Mouse (Mus musculus) hindbrain, embryonic 16.5 days (tissue): ENCODE results near the gene Vmn1r74. TPM values are rescaled to one million over a fixed set of nuclear protein-coding genes. Genes with fewer than 3 reads are reported as not detected.
"Not testable (repeated sequence)": the region's sequence is repeated elsewhere in the genome, so short reads cannot be mapped to it uniquely, and the experiment has no call there.

Experiments
- ATAC-seq: fragments of 200-750 bp; cut with Nextera tagmentation; 2 replicates; pipeline ENCODE4 v1.8.0; 2017; ENCODE audit warnings: moderate TSS enrichment, moderate library complexity
- H3K27ac ChIP-seq: fragments of 300-500 bp; sonication (generic); 2 replicates; pipeline ENCODE4 v1.5.1; 2014; ENCODE audit warnings: low read depth, mild to moderate bottlenecking, control low read depth, low read length, moderate library complexity
- H3K27me3 ChIP-seq: fragments of 300-500 bp; sonication (generic); replicated peaks from 2 replicates; pipeline ENCODE4 v1.6.1; 2014; ENCODE audit warnings: low read length; ENCODE audit not compliant: control insufficient read depth, insufficient read depth
- H3K36me3 ChIP-seq: fragments of 300-500 bp; sonication (generic); 2 replicates; pipeline ENCODE4 v1.6.1; 2014; ENCODE audit warnings: mild to moderate bottlenecking, low read length, moderate library complexity, mixed read lengths; ENCODE audit not compliant: control insufficient read depth, insufficient read depth
- H3K4me1 ChIP-seq: fragments of 300-500 bp; sonication (generic); 2 replicates; pipeline ENCODE4 v1.6.1; 2014; ENCODE audit warnings: low read depth, low read length; ENCODE audit not compliant: control insufficient read depth, insufficient read depth
- H3K4me2 ChIP-seq: fragments of 300-500 bp; sonication (generic); 2 replicates; pipeline ENCODE4 v1.6.1; 2014; ENCODE audit warnings: mild to moderate bottlenecking, low read length, control low read depth, moderate library complexity
- H3K4me3 ChIP-seq: fragments of 300-500 bp; sonication (generic); 2 replicates; pipeline ENCODE4 v1.5.1; 2014; ENCODE audit warnings: mild to moderate bottlenecking, low read length, control low read depth, moderate library complexity
- H3K9ac ChIP-seq: fragments of 300-500 bp; sonication (generic); 2 replicates; pipeline ENCODE4 v1.6.1; 2014; ENCODE audit warnings: low read depth, mild to moderate bottlenecking, control low read depth, low read length, moderate library complexity
- H3K9me3 ChIP-seq: fragments of 300-500 bp; sonication (generic); 2 replicates; pipeline ENCODE4 v1.6.1; 2014; ENCODE audit warnings: mild to moderate bottlenecking, low read length, moderate library complexity; ENCODE audit not compliant: control insufficient read depth
- WGBS: fragments of 180-500 bp; shearing (Covaris S2); extraction: QIAGEN DNeasy Blood & Tissue Kit; methylation state at CpG from one replicate; pipeline ENCODE4 v1.1.7; 2014; 5-methylcytosine and 5-hydroxymethylcytosine counted together
- polyA plus RNA-seq: library from polyadenylated mRNA; unstranded; fragments of >200 nt; fragmentation: Nextera tagmentation; extraction: Ambion mirVana; gene quantifications from 2 replicates; pipeline ENCODE4 v1.2.1, GENCODE M21; 2015

The Vmn1r74 gene
- polyA plus RNA-seq, result not detected in 2 replicates

DNA sequence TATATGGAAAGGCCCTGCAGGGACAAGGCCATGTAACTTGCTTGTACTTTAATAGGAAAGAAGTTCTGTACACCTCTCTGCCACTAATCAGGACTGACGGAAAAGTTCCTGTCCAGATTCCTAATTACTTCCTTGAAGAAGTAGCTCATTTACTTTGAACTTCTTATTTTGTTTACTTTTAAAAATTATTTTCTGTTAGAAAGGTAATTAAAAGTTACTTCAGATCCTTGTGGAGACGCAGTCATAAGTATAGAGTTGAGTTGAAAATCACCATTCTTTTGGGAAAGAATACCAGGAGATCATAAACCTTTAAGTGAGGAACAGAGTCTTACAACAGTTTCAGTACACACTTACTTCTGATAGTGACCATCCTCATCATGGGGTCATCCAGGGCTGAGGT is at the start of gene Vmn1r74:
Gene Vmn1r74 (plus strand): TSS at position 301 of the 400 bp plus-strand sequence.
- Histone ChIP-seq H3K27me3 (no peaks in the 10 kb centered on the region), H3K4me1 (no peaks in the 10 kb centered on the region), H3K4me2 (no peak within 1 kb of the TSS), H3K9me3 (peaks cover 4% of the 10 kb centered on the region; the same call in 1 of the 2 replicates), H3K4me3 (no peak within 1 kb of the TSS), H3K27ac (no peak within 1 kb of the TSS), H3K36me3 (no peaks in the 10 kb centered on the region), H3K9ac (no peak within 1 kb of the TSS)
- 85% methylated on average over 2 of the region's 2 CpGs for WGBS
- no peak for ATAC-seq

DNA sequence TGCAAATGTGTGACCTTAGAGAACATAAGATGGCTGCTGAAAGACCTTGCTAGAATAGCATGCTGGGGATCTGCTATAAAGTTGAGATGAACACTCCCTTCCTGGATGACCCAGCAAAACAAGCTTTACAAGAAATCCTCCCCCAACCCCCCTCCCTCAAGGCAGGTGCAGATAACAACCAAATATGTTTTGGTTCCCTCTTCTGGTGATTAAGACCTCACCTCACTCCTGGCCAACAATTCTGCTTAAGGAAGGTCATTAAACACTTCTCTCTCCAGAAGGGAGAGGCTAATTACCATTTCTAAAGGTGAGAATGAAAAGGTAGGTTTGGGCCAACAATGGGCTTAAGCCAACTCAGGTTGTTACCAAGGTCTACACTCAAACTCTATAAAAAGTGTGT is 20.0 kb upstream of the Vmn1r74 start:
- no peaks in the 10 kb centered on the region for H3K27me3 ChIP-seq
- no peaks in the 10 kb centered on the region for H3K4me1 ChIP-seq
- H3K36me3 ChIP-seq, result no peaks in the 10 kb centered on the region
- no peak overlapping the region for H3K4me2 ChIP-seq
- H3K4me3 ChIP-seq, result no peak overlapping the region
- no peak for ATAC-seq
- H3K27ac ChIP-seq, result no peak overlapping the region
- no peak overlapping the region for H3K9ac ChIP-seq
- H3K9me3 ChIP-seq, result peaks cover 23% of the 10 kb centered on the region

DNA sequence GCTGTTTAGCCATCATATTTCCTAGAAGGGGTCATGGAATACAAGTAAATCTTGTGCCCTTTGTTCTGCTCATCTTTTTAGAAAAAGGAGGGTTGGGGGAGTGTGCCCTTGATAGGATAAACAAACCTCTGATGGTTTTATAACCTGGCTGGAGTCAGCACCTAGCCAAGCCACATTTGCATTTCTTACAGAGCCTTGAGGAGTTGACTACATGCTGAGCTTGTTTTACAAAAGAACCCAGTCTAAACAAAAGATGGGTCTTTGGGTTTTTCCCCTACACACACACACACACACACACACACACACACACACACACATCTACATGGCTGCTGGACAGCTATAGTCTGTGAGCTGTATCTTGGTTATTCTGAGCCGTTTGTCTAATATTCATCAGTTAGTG is 11.6 kb upstream of the Vmn1r74 start:
- ATAC-seq, result no peak
- WGBS, result 84% methylated on average over 1 of the region's 1 CpGs
- H3K4me1 ChIP-seq, result no peaks in the 10 kb centered on the region
- peaks cover 23% of the 10 kb centered on the region for H3K9me3 ChIP-seq
- no peak overlapping the region for H3K9ac ChIP-seq
- H3K27ac ChIP-seq, result no peak overlapping the region
- no peaks in the 10 kb centered on the region for H3K36me3 ChIP-seq
- H3K27me3 ChIP-seq, result no peaks in the 10 kb centered on the region
- no peak overlapping the region for H3K4me2 ChIP-seq
- H3K4me3 ChIP-seq, result no peak overlapping the region

DNA sequence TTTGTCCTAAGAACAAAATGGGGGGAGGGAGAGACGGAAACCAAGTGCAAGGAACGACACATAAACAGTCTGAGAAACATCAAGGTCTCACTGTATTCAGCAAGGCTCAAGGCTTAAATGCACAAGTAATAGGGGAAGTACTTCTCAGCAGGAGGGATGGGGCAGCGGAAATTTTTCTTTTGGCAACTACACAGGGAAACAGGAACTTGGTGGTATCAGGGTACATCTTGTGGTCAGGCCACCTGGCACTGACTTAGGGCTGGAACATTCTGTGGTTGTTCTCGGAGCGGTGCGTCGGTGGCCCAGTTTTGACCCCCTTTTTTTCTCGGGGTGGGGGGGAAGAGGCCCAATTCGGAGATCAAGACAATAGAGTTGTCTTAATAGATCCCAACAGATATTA is 10.5 kb upstream of the Vmn1r74 start:
- peaks cover 19% of the 10 kb centered on the region for H3K9me3 ChIP-seq

DNA sequence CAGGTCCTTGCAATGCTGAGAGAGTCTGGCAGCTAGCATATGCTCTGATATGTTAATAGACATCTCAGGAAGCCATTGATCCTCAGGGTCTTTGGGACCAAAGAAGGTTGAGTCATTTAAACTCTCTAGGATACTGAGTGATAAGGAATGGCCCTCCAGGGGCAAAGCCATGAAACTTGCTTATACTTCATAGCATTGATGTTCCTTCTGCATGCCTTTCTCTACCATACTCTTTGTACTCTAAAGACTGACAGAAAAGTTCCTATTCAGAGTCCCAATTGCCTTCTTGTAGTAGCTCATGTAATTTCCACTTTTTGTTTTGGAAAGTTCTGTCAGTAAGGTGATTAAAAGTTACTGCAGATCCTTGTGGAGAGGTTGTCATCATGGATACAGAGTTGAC is 40.5 kb downstream of the Vmn1r74 start, which contains the start of gene Vmn1r75:
Gene Vmn1r75 (plus strand): TSS at position 301 of the 400 bp plus-strand sequence.
- Histone ChIP-seq H3K9me3 (0 out of 2 replicates have a peak, but pooled peaks cover 2% of the 10 kb centered on the region), H3K27me3 (no peaks in the 10 kb centered on the region)
- ATAC-seq, result no peak

More for the DNA sequence above, 10.5 kb upstream of the Vmn1r74 start:
- not testable (repeated sequence) for H3K27me3 ChIP-seq, H3K27ac ChIP-seq, H3K36me3 ChIP-seq, H3K4me2 ChIP-seq, ATAC-seq, H3K4me1 ChIP-seq, H3K4me3 ChIP-seq, H3K9ac ChIP-seq
- WGBS, result 90% methylated on average over 9 of the region's 9 CpGs

More for the DNA sequence above, 40.5 kb downstream of the Vmn1r74 start, which contains the start of gene Vmn1r75:
- Histone ChIP-seq H3K9ac (no peak within 1 kb of the TSS), H3K27ac (no peak within 1 kb of the TSS), H3K4me3 (no peak within 1 kb of the TSS), H3K4me2 (no peak within 1 kb of the TSS), H3K4me1 (no peaks in the 10 kb centered on the region), H3K36me3 (no peaks in the 10 kb centered on the region)

Other genes starting within 250 kb of the Vmn1r74 start
- gene Zscan4-ps3, start 224.7 kb upstream of the Vmn1r74 start, polyA plus RNA-seq, result not detected in 2 replicates
- not detected in 2 replicates for gene Vmn1r72, start 153.8 kb upstream of the Vmn1r74 start, polyA plus RNA-seq
- gene Vmn1r73, start 103.7 kb upstream of the Vmn1r74 start, polyA plus RNA-seq, result not detected in 2 replicates
- not detected in 2 replicates for gene Vmn1r75, start 40.6 kb downstream of the Vmn1r74 start, polyA plus RNA-seq
- gene Vmn1r76, start 104.2 kb downstream of the Vmn1r74 start, polyA plus RNA-seq, result not detected in 2 replicates
- not detected in 2 replicates for gene Vmn1r77, start 202.8 kb downstream of the Vmn1r74 start, polyA plus RNA-seq